Mouse (Mus musculus) G1E-ER4 (cell line): ENCODE results near the gene Olfr180. TPM values are rescaled to one million over a fixed set of nuclear protein-coding genes. Genes with fewer than 3 reads are reported as not detected.

Experiments used
- GATA1 ChIP-seq: IDR thresholded peaks from one replicate; pipeline ENCODE4 v1.8.0; 2012; ENCODE audit warnings: low read length, inconsistent platforms
- polyA plus RNA-seq: library from polyadenylated mRNA; stranded (reverse); fragments of >175 nt; gene quantifications from 2 replicates; pipeline ENCODE4 v1.2.3, GENCODE M21; 2012

Gene Olfr180
- not detected in 2 replicates for polyA plus RNA-seq

DNA sequence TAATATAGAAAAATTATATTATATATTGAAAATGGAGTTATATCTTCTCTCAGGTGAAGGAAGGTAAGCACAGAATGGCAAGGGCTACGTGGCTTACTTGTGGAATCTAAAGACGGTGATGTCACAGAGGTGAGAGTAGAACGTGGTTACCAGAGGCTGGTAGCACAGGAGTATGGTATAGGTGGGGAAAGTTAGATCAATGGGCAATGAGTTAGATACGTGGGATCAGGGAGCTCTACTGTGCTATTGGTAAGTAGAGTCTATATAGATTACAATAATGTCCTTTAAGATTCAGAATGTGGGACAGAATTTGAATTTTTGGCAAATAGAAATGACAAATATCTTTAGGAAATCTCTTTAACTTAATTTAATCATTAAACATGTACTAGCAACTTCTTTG is at the start of gene Olfr180:
Gene Olfr180 (minus strand): TSS at position 101 of the 400 bp plus-strand sequence.
- no peak for TF ChIP-seq GATA1

DNA sequence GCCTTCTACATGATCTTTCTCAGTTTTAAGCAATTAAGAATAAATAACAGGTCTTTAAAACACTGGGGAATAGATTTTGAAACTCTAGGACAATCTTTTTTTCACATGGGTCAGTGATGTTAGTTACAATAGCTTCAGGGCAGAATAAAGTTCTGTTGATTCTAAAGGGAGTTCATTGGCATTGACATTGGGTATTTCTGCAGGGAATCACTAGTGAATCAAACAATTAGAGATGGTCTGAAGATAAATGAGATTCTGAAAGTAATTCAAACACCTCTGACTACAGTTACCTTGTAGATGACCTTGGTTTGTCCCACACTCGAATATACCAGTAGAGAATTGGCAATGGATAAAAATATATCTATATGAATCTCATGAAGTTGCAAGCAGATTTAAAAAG is 537 bp downstream of the Olfr180 start, which contains the start of gene Olfr181:
Gene Olfr181 (minus strand): TSS at position 101 of the 400 bp plus-strand sequence.
- TF ChIP-seq GATA1, result no peak

DNA sequence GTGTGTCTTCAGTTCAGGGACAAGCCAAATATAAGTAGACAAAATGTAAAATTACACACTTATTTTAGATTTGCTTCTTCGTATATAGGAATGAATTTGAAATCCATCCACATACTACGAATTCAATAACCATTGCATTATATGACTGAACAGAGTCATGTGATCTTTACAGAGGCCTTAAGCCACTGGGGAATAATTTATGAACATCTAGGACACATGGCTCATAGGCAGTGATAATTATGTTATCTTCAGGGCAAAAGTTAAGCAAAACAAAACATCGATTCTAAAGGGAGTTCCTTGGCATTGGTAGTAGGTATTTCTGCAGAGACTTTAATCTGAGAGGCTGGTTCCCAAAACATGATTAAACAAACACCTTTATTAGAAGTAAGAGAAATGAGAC is 37.2 kb downstream of the Olfr180 start, which contains the start of gene Olfr178:
Gene Olfr178 (minus strand): TSS at position 101 of the 400 bp plus-strand sequence.
- no peak for TF ChIP-seq GATA1

DNA sequence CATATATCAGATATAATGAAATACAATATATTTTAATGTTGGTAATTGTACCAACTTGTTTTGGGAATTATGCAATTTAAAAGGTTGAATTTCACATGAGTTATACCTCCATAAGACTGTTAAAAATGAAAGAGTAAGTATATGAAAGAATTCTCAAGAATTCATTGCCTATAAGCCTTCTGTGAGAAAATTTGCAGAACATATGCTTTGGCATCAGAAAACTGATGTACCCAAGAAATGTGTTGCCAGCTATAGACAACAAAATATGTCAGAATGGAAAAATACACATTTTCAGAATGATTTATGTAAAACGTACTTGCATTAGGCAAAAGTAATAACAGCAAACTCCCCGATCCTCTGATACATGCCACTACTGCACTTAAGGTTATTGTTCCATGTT is 44.8 kb downstream of the Olfr180 start:
- TF ChIP-seq GATA1, result no peak

GRCm38 (mm10) chr16:58874668-58875067 is 54.5 kb downstream of the Olfr180 start, which contains the start of gene Olfr177:
Gene Olfr177 (minus strand): TSS chr16:58874768.
- TF ChIP-seq GATA1, result no peak

Other genes with a start within 250 kb of the Olfr180 start
- gene Gpr15, start 210.3 kb downstream of the Olfr180 start, polyA plus RNA-seq, result not detected in 2 replicates
- 2.5 and 2.6 TPM in 2 replicates for gene Cldnd1, start 201.5 kb downstream of the Olfr180 start, polyA plus RNA-seq
- not detected in 2 replicates for gene Olfr172, start 166.2 kb downstream of the Olfr180 start, polyA plus RNA-seq
- gene Olfr173, start 129.1 kb downstream of the Olfr180 start, polyA plus RNA-seq, result not detected in 2 replicates
- not detected in 2 replicates for gene Olfr175-ps1, start 102.6 kb downstream of the Olfr180 start, polyA plus RNA-seq
- not detected in 2 replicates for gene Olfr177, start 54.6 kb downstream of the Olfr180 start, polyA plus RNA-seq
- not detected in 2 replicates for gene Olfr178, start 37.3 kb downstream of the Olfr180 start, polyA plus RNA-seq
- gene Olfr181, start 637 bp downstream of the Olfr180 start, polyA plus RNA-seq, result not detected in 2 replicates
- 0.08 TPM in 1 of 2 replicates, not detected in the other for gene Olfr183, start 66.0 kb upstream of the Olfr180 start, polyA plus RNA-seq
- not detected in 2 replicates for gene Olfr186, start 100.9 kb upstream of the Olfr180 start, polyA plus RNA-seq
- gene Olfr187, start 110.4 kb upstream of the Olfr180 start, polyA plus RNA-seq, result not detected in 2 replicates
- gene Olfr190, start 148.6 kb upstream of the Olfr180 start, polyA plus RNA-seq, result not detected in 2 replicates
- gene Olfr191, start 160.4 kb upstream of the Olfr180 start, polyA plus RNA-seq, result not detected in 2 replicates
- gene Olfr193, start 182.5 kb upstream of the Olfr180 start, polyA plus RNA-seq, result not detected in 2 replicates
- not detected in 2 replicates for gene Olfr194, start 191.7 kb upstream of the Olfr180 start, polyA plus RNA-seq
- gene Olfr195, start 217.7 kb upstream of the Olfr180 start, polyA plus RNA-seq, result not detected in 2 replicates
- gene Olfr196, start 241.1 kb upstream of the Olfr180 start, polyA plus RNA-seq, result not detected in 2 replicates